Mouse (Mus musculus): ENCODE measurements around the gene Ankrd34a. TPM values are rescaled to one million over a fixed set of nuclear protein-coding genes. Genes with fewer than 3 reads are reported as not detected.

Gene Ankrd34a
- 2.2 and 2.5 TPM in 2 replicates for polyA plus RNA-seq (2015; fragmentation: Nextera tagmentation; extraction: Ambion mirVana)

DNA sequence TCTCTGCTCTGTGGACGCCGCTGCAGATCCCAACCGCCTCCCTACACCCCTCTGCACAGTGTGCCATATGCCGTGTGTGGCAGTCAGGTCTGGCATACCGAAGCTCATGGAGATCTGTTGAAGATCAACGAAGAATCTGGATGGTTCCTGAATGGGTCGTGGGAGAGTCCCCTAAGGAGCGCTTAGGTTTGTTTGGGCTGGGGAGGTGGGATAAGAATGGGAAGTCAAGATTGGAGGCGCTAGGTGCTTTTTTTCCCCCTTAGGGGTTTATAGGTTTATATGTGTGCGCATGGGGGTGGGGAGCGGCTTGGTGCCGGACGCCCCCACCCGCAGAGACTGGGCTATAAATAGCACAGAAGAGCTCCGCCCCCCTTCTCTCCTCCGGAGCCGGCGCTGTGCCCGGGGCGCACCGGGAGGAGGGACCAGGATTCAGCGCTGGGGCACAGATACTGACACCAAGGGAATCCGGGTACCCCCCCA lies at the start of gene Ankrd34a:
TSS of gene Ankrd34a (plus strand) at position 409 of the 480 bp plus-strand sequence.
- Histone ChIP-seq H3K4me1 (peaks cover 33% of the 10 kb centered on the region), H3K27me3 (replicated peaks) (peaks cover 10% of the 10 kb centered on the region; the same call in 1 of the 2 replicates), H3K9ac (peak within 1 kb of the TSS; percentile 39; the same call in 1 of the 2 replicates), H3K36me3 (no peaks in the 10 kb centered on the region), H3K4me2 (peak within 1 kb of the TSS; percentile 94), H3K4me3 (replicated peaks) (peak within 1 kb of the TSS; percentile 46), H3K27ac (peak within 1 kb of the TSS; percentile 79), H3K9me3 (no peaks in the 10 kb centered on the region)
- WGBS, result under 1% methylated on average over 22 of the region's 23 CpGs
- no peak for ATAC-seq (ENCODE audit: insufficient read depth, low FRiP score, low read depth)

DNA sequence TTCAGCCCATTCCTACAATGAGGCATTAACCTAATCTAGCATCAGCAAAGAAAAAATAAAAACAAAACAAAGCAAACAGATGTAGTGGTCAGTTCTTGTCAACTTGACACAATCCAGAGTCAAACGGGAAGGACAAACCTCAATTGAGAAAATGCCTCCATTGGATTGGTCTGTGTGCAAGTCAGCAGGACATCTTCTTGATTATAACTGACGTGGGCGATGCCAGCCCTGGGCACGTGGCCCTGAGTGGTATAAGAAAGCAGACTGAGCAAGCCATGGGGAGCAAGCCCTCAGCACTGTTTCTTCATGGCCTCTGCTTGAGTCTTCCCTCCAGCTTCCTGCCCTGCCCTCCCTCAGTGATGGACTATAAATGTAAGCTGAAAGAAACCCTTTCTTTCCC lies 49.6 kb upstream of the Ankrd34a start:
- 0 out of 2 replicates have a peak, but pooled peaks cover 3% of the 10 kb centered on the region for H3K4me1 ChIP-seq
- H3K36me3 ChIP-seq, result no peaks in the 10 kb centered on the region
- H3K9ac ChIP-seq, result no peak overlapping the region
- peak overlapping the region; percentile 8; the same call in 1 of the 2 replicates for H3K4me2 ChIP-seq
- no peak for ATAC-seq (ENCODE audit: insufficient read depth, low FRiP score, low read depth)
- no peak overlapping the region for H3K27ac ChIP-seq
- no peak overlapping the region for H3K4me3 ChIP-seq (replicated peaks)
- no peaks in the 10 kb centered on the region for H3K9me3 ChIP-seq
- H3K27me3 ChIP-seq (replicated peaks), result no peaks in the 10 kb centered on the region
- 45% methylated on average over 4 of the region's 4 CpGs for WGBS

DNA sequence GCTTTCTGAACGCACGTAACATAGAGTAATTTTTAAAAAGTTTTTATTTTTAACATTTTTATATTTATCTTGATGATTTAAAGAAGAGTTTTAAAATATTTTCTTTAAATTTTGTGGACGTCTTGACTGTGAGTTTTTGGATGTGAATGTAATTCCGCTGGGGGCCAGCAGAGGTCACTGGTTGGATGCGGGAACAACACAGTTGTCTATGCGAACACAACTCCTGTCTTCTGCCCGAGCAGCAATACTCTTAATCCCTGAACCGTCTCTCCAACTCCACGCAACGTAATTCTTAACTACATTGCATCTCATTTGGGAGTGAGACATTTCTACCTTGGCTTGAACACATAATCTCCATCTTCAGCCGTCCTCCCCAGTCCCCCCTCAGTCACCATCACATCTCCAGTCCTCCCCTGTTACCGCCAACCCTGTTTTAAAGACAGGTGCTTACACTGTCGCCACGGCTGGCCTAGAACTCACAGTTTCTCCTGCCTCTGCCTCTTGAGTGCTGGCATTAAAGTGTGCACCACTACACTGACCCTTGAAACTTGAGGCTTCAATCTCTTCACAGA lies 49.0 kb upstream of the Ankrd34a start:
- peak overlapping the region; percentile 36; the same call in 1 of the 2 replicates for H3K4me2 ChIP-seq
- H3K4me3 ChIP-seq (replicated peaks), result no peak overlapping the region
- no peaks in the 10 kb centered on the region for H3K9me3 ChIP-seq
- no peaks in the 10 kb centered on the region for H3K27me3 ChIP-seq (replicated peaks)
- no peaks in the 10 kb centered on the region for H3K36me3 ChIP-seq
- H3K27ac ChIP-seq, result no peak overlapping the region
- WGBS, result 8% methylated on average over 14 of the region's 14 CpGs
- 0 out of 2 replicates have a peak, but pooled peaks cover 3% of the 10 kb centered on the region for H3K4me1 ChIP-seq
- no peak for ATAC-seq (ENCODE audit: insufficient read depth, low FRiP score, low read depth)
- no peak overlapping the region for H3K9ac ChIP-seq

DNA sequence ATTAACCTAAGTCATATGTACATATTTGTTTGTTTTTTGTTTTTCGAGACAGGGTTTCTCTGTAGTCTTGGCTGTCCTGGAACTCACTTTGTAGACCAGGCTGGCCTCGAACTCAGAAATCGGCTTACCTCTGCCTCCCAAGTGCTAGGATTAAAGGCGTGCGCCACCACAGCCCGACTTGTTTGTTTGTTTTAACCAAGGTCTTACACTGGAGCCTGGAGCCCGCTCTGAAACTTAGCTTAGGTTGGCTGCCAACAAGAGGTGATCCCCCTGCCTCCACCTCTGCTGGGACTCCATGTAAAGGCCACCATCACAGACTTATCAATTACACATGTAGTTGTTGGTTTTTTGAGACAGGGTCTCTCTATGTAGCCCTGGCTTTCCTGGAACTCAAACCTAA lies 47.6 kb upstream of the Ankrd34a start:
- Histone ChIP-seq H3K36me3 (no peaks in the 10 kb centered on the region), H3K27me3 (replicated peaks) (no peaks in the 10 kb centered on the region), H3K4me1 (0 out of 2 replicates have a peak, but pooled peaks cover 7% of the 10 kb centered on the region), H3K27ac (no peak overlapping the region), H3K9me3 (no peaks in the 10 kb centered on the region), H3K9ac (no peak overlapping the region), H3K4me2 (no peak overlapping the region), H3K4me3 (replicated peaks) (no peak overlapping the region)
- WGBS, result 79% methylated on average over 7 of the region's 7 CpGs
- no peak for ATAC-seq (ENCODE audit: insufficient read depth, low FRiP score, low read depth)

DNA sequence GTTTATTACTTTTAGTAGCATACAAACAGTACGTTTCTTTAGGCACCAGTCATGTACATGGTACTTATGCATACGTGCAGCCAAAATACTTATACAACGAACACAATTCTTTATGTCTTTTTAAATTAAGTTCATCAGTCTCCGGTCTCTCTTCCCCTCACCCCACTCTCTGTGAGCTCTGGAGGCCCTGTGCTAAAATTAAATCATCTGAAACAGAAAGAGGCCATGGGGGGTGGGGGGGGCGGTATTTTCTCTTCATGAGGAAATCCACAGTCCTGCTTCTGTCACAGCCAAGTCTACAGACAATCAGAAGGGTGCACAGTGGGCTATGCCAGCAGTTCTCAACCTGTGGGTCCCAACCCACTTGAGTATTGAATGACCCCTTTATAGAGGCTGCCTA lies 47.1 kb upstream of the Ankrd34a start:
- WGBS, result 76% methylated on average over 5 of the region's 5 CpGs
- Histone ChIP-seq H3K4me2 (no peak overlapping the region), H3K36me3 (no peaks in the 10 kb centered on the region), H3K4me3 (replicated peaks) (no peak overlapping the region), H3K27ac (no peak overlapping the region), H3K4me1 (0 out of 2 replicates have a peak, but pooled peaks cover 12% of the 10 kb centered on the region), H3K27me3 (replicated peaks) (no peaks in the 10 kb centered on the region), H3K9me3 (no peaks in the 10 kb centered on the region), H3K9ac (no peak overlapping the region)
- ATAC-seq (ENCODE audit: insufficient read depth, low FRiP score, low read depth), result no peak

DNA sequence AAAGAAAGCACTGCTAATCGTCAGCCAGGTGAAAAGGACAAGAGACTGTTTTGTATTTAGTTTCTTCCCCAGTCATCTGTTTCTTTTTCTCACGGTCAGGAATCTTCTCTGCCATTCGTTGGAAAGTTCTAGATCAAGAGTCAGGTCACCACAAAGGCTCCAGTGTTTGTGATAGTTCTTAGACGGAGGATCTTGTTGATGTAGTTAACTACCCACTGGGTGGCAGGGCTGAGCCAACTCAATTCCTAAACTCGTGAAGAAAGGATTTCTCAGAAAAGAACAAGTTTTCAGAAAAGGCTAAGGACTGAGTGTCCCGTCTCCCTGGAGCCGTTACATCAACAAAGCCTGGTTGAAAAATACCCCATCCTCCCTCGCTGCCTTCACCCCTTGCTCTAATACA lies 45.2 kb upstream of the Ankrd34a start:
- no peaks in the 10 kb centered on the region for H3K36me3 ChIP-seq
- no peak overlapping the region; the same call in 1 of the 2 replicates for H3K4me2 ChIP-seq
- H3K9ac ChIP-seq, result no peak overlapping the region
- WGBS, result 7% methylated on average over 8 of the region's 8 CpGs
- H3K27ac ChIP-seq, result peak overlapping the region; percentile 59
- H3K4me1 ChIP-seq, result peaks cover 30% of the 10 kb centered on the region
- no peaks in the 10 kb centered on the region for H3K9me3 ChIP-seq
- H3K27me3 ChIP-seq (replicated peaks), result no peaks in the 10 kb centered on the region
- no peak for ATAC-seq (ENCODE audit: insufficient read depth, low FRiP score, low read depth)
- no peak overlapping the region for H3K4me3 ChIP-seq (replicated peaks)

DNA sequence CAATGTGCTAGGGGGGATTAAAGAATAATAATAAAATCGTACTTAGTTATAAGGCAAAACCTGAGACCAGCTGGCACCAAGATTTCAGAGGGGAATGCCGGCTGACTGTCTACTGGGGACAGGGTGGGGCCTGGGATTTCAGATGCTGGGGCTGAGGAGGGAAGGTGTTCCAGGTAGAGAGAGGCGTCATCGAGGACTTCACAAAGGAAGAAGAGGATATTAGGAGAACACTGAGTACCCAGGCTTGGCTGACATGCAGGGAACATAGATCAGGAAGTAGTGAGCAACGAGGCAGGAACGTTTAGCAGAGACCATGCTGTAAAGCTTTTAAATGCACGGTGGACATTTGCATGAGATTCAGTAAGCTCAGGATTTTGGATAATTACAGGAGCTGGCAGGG lies 44.5 kb upstream of the Ankrd34a start:
- no peaks in the 10 kb centered on the region for H3K36me3 ChIP-seq
- H3K9ac ChIP-seq, result no peak overlapping the region
- 0 out of 2 replicates have a peak overlapping the region, but pooled peaks have one; percentile 59 for H3K27ac ChIP-seq
- no peak overlapping the region; the same call in 1 of the 2 replicates for H3K4me2 ChIP-seq
- H3K9me3 ChIP-seq, result no peaks in the 10 kb centered on the region
- 52% methylated on average over 7 of the region's 7 CpGs for WGBS
- no peaks in the 10 kb centered on the region for H3K27me3 ChIP-seq (replicated peaks)
- no peak overlapping the region for H3K4me3 ChIP-seq (replicated peaks)
- peaks cover 31% of the 10 kb centered on the region for H3K4me1 ChIP-seq
- no peak for ATAC-seq (ENCODE audit: insufficient read depth, low FRiP score, low read depth)

DNA sequence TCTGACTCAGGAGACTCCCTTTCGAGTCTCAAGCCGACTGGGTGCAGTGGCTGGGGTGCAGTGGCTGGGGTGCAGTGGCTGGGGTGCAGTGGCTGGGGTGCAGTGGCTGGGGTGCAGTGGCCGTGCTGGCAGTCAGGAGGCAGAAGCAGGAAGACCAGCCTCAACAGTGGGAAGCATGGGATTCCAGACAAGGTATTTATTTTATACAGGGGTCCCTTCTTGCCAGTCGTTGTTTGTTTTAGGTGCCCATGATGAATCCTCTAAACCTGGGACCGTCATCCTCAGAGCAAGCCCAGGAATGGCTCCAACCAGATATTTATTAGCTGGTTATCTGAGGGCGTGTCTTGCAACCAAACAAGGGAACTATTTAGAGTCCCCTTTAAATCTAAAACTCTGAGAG lies 42.8 kb upstream of the Ankrd34a start:
- WGBS, result 65% methylated on average over 6 of the region's 6 CpGs

DNA sequence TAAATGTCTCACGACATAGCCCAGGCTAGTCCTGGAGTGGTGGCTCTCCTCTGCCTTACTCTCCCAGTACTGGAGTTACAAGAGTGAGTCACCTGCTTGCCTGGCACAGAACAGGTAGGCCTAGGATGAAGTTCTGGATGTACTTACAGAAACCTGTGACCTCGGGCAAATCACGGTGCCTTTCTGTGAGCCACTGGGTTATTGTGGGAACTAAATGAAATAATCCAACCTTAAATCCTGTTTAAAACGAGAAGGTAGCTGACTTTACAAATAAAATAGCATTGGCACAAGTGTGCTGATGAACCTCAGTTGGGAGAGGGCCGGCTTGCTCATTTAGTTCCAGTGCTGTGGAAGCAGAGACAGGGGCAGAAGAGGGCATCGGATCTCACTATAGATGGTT lies 42.2 kb upstream of the Ankrd34a start:
- H3K9me3 ChIP-seq, result no peaks in the 10 kb centered on the region
- no peak overlapping the region for H3K4me2 ChIP-seq
- no peaks in the 10 kb centered on the region for H3K36me3 ChIP-seq
- no peak for ATAC-seq (ENCODE audit: insufficient read depth, low FRiP score, low read depth)
- WGBS, result 79% methylated on average over 6 of the region's 6 CpGs
- no peak overlapping the region for H3K9ac ChIP-seq
- H3K4me3 ChIP-seq (replicated peaks), result no peak overlapping the region
- no peaks in the 10 kb centered on the region for H3K27me3 ChIP-seq (replicated peaks)
- H3K27ac ChIP-seq, result peak overlapping the region; percentile 40; the same call in 1 of the 2 replicates
- H3K4me1 ChIP-seq, result peaks cover 28% of the 10 kb centered on the region

More for the DNA sequence above, 42.8 kb upstream of the Ankrd34a start:
- Histone ChIP-seq H3K9ac (no peak overlapping the region), H3K27ac (0 out of 2 replicates have a peak overlapping the region, but pooled peaks have one; percentile 40), H3K36me3 (no peaks in the 10 kb centered on the region), H3K9me3 (no peaks in the 10 kb centered on the region), H3K4me3 (replicated peaks) (no peak overlapping the region), H3K4me1 (peaks cover 28% of the 10 kb centered on the region), H3K27me3 (replicated peaks) (no peaks in the 10 kb centered on the region), H3K4me2 (no peak overlapping the region)
- no peak for ATAC-seq (ENCODE audit: insufficient read depth, low FRiP score, low read depth)

DNA sequence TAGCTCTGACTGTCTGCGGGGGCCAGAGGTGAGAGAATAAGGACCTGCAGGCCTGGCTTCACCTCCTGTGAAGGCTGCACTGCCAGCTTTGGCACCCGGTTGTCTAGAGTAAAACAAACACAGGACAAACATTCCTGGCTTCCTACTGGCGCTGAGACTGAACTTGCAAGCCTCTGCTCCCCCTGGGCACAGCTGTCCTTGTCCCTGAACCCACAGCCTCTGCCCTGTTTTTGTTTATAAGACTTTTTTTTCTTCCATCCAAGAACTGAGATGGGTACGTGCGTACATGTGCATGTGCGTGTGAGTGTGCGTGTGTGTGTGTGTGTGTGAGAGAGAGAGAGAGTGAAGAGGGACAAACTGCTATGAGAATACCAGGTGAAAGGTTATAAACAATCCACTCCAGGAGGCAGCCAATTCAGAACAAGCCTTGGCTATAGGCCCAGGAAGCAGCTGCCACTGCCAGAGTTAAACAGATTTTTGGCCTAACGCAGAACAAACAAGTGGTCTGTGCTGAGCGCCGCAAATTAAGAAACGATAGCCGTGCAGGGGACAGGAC lies 41.3 kb upstream of the Ankrd34a start:
- H3K27me3 ChIP-seq (replicated peaks), result no peaks in the 10 kb centered on the region
- no peak overlapping the region for H3K9ac ChIP-seq
- H3K36me3 ChIP-seq, result 0 out of 2 replicates have a peak, but pooled peaks cover 6% of the 10 kb centered on the region
- 24% methylated on average over 12 of the region's 12 CpGs for WGBS
- H3K27ac ChIP-seq, result peak overlapping the region; percentile 96
- no peak overlapping the region for H3K4me3 ChIP-seq (replicated peaks)
- peaks cover 36% of the 10 kb centered on the region for H3K4me1 ChIP-seq
- H3K9me3 ChIP-seq, result no peaks in the 10 kb centered on the region
- ATAC-seq (ENCODE audit: insufficient read depth, low FRiP score, low read depth), result peak; percentile 28; the same call in 1 of the 2 replicates
- peak overlapping the region; percentile 25; the same call in 1 of the 2 replicates for H3K4me2 ChIP-seq

DNA sequence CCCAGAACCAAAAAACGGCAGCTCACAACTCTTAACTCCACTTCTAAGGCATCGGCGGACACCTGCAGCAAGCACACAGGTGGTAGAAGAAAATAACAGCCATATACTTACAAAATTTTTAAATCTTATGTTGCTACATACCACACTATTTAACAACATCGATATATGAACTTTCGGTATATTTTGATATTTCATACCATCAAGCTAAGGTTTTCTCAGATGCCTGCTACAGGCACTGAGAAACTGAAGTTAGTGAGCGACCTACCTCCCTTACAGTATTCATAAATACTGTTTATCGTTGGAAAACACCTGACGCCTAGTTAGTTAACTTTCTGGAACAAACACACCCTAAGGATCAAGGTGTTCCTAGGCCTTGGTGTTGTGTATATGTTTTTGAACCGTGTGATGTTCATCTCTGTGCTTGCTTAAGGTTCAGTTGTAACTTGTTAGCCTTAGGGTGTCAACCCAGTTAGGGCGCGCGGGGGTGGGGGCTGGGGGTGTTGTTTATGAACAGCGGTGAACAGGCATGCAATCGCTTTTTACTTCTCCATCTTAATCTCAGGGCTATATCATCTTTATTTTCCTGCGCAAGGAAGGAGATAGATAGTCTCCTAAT lies 40.3 kb upstream of the Ankrd34a start:
- Histone ChIP-seq H3K9ac (no peak overlapping the region), H3K9me3 (no peaks in the 10 kb centered on the region), H3K27ac (peak overlapping the region; percentile 96), H3K36me3 (peaks cover 16% of the 10 kb centered on the region), H3K27me3 (replicated peaks) (no peaks in the 10 kb centered on the region), H3K4me2 (peak overlapping the region; percentile 87; the same call in 1 of the 2 replicates), H3K4me3 (replicated peaks) (peak overlapping the region; percentile 65; the same call in 1 of the 2 replicates), H3K4me1 (peaks cover 42% of the 10 kb centered on the region)
- 67% methylated on average over 15 of the region's 15 CpGs for WGBS
- no peak for ATAC-seq (ENCODE audit: insufficient read depth, low FRiP score, low read depth)
